Mouse (Mus musculus): ENCODE results near the gene Gucy2g. TPM values are rescaled to one million over a fixed set of nuclear protein-coding genes. Genes with fewer than 3 reads are reported as not detected.

Gucy2g gene
- total and polyA plus RNA-seq, 3 experiments, result not detected

- H3K4me1 ChIP-seq (ENCODE audit: control insufficient read depth in 1 of 2, insufficient read depth in 2 of 2), result peaks cover 1 to 62% of the 10 kb centered on the region in 2 experiments; a peak in 2 of 4 replicates
- H3K9ac ChIP-seq (ENCODE audit: insufficient read depth, low read depth), result no peak overlapping the region
These were observed 30.4 kb upstream of the Gucy2g start for GRCm38 (mm10) chr19:55271448-55271847.

DNA sequence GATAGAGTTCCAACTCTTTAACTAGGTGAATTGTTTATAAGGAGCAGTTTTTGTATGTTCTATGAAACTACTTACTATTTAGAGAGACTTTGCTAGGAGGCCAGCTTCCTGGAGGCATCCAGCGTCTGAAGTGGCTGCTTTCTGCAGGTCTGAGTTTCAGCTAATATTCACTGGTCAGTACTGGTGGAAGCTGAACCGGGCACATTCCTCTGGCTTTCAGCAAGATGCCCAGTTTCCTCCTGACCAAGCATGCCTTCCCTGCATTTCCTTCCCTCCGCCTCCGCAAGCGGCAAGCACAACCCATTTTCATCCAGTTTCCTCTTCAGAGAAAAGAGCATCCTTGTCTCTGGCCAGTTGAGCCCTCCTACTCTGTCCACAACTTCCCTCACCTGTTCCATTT, 28.0 kb upstream of the Gucy2g start:
- Histone ChIP-seq H3K36me3 (replicated peaks in 1 of 2; ENCODE audit: control insufficient read depth in 1 of 2, insufficient read depth in 1 of 2, low read length in 1 of 2) (peaks cover 53 to 88% of the 10 kb centered on the region in 2 experiments), H3K9ac (ENCODE audit: insufficient read depth, low read depth) (no peak overlapping the region), H3K79me2 (replicated peaks; ENCODE audit: control insufficient read depth, extremely low read depth, insufficient read depth, poor library complexity, severe bottlenecking) (peaks cover 36% of the 10 kb centered on the region), H3K4me1 (ENCODE audit: control insufficient read depth in 1 of 2, insufficient read depth in 2 of 2) (peaks cover 18 to 72% of the 10 kb centered on the region in 2 experiments), H3K9me3 (replicated peaks; ENCODE audit: low read length) (no peaks in the 10 kb centered on the region), H3K27ac (ENCODE audit: insufficient read depth, low read depth) (no peak overlapping the region), H3K4me2 (ENCODE audit: insufficient read depth, low read depth, poor library complexity, severe bottlenecking) (no peak overlapping the region), H3K4me3 (replicated peaks in 1 of 3; ENCODE audit: low read depth in 2 of 3, low read length in 2 of 3, poor library complexity in 1 of 3) (no peak overlapping the region), H3K27me3 (replicated peaks) (no peaks in the 10 kb centered on the region)
- no peak for TF ChIP-seq ZNF384 (IDR thresholded peaks at IDR 0.05; ENCODE audit: low read depth, low read length)
- DNase-seq (ENCODE audit: extremely low read depth), result no peak
- in situ Hi-C loops (cut with MboI; ENCODE audit: low pct_ligation_motif_present, low pct_unique_long_range_greater_than_20kb, low sequenced_read_pairs), result no loop called here
- dilution Hi-C loops (cut with MboI; ENCODE audit: extremely low pct_ligation_motif_present, extremely low pct_unique_long_range_greater_than_20kb, low sequenced_read_pairs), result no loop called here

More at GRCm38 (mm10) chr19:55271448-55271847, 30.4 kb upstream of the Gucy2g start:
- DNase-seq (ENCODE audit: extremely low read depth), result no peak
- no peak overlapping the region for H3K27ac ChIP-seq (ENCODE audit: insufficient read depth, low read depth)
- H3K79me2 ChIP-seq (replicated peaks; ENCODE audit: control insufficient read depth, extremely low read depth, insufficient read depth, poor library complexity, severe bottlenecking), result peaks cover 19% of the 10 kb centered on the region
- H3K4me3 ChIP-seq (replicated peaks in 1 of 3; ENCODE audit: low read depth in 2 of 3, low read length in 2 of 3, poor library complexity in 1 of 3), result no peak overlapping the region
- dilution Hi-C loops (cut with MboI; ENCODE audit: extremely low pct_ligation_motif_present, extremely low pct_unique_long_range_greater_than_20kb, low sequenced_read_pairs) (no loop called here), in situ Hi-C loops (cut with MboI; ENCODE audit: low pct_ligation_motif_present, low pct_unique_long_range_greater_than_20kb, low sequenced_read_pairs) (no loop called here)
- H3K27me3 ChIP-seq (replicated peaks), result no peaks in the 10 kb centered on the region
- H3K36me3 ChIP-seq (replicated peaks in 1 of 2; ENCODE audit: control insufficient read depth in 1 of 2, insufficient read depth in 1 of 2, low read length in 1 of 2), result peaks cover 57 to 92% of the 10 kb centered on the region in 2 experiments
- H3K4me2 ChIP-seq (ENCODE audit: insufficient read depth, low read depth, poor library complexity, severe bottlenecking), result no peak overlapping the region
- no peaks in the 10 kb centered on the region for H3K9me3 ChIP-seq (replicated peaks; ENCODE audit: low read length)
- no peak for TF ChIP-seq CTCF (conservative IDR thresholded peaks at IDR 0.05 in 1 of 2, IDR thresholded peaks at IDR 0.05 in 1 of 2; ENCODE audit: low read depth in 2 of 2, low read length in 2 of 2)
- no peak for TF ChIP-seq CHD1 (IDR thresholded peaks at IDR 0.05; ENCODE audit: low read depth, low read length)
- TF ChIP-seq JUND (conservative IDR thresholded peaks at IDR 0.05; ENCODE audit: low read depth, low read length), result no peak
- no peak for TF ChIP-seq USF2 (conservative IDR thresholded peaks at IDR 0.05; ENCODE audit: low read depth, low read length)
- TF ChIP-seq ZC3H11A (IDR thresholded peaks at IDR 0.05; ENCODE audit: low read depth, low read length), result no peak
- no peak for TF ChIP-seq JUN (IDR thresholded peaks at IDR 0.05; ENCODE audit: insufficient read depth, low read depth, low read length)
- no peak for TF ChIP-seq SIN3A (IDR thresholded peaks at IDR 0.05; ENCODE audit: low read length)
- no peak for TF ChIP-seq MYC (IDR thresholded peaks at IDR 0.05; ENCODE audit: low read depth, low read length)

DNA sequence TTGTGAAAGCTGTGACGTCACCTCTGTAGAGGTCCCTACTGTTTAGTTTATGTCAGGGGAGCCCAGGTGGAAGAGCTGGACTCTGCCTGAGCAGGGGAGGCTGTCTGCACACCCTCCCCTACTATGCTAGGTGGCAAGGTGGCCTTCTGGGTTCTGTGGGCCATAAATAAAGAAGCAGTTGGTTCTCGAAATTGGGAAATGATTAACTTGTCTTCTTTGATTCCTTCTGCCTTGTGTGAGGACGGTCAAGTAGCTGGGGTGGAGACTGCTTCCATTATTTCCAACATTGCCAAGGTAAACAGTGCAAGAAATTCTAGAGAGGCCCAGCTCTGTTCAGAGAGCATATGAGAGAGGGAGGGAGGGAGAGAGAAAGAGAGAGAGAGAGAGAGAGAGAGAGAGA, 27.1 kb upstream of the Gucy2g start:
- Histone ChIP-seq H3K27me3 (replicated peaks) (no peaks in the 10 kb centered on the region), H3K4me2 (ENCODE audit: insufficient read depth, low read depth, poor library complexity, severe bottlenecking) (no peak overlapping the region), H3K27ac (ENCODE audit: insufficient read depth, low read depth) (no peak overlapping the region), H3K9me3 (replicated peaks; ENCODE audit: low read length) (no peaks in the 10 kb centered on the region), H3K36me3 (replicated peaks in 1 of 2; ENCODE audit: control insufficient read depth in 1 of 2, insufficient read depth in 1 of 2, low read length in 1 of 2) (peaks cover 49 to 81% of the 10 kb centered on the region in 2 experiments), H3K4me3 (replicated peaks in 1 of 3; ENCODE audit: low read depth in 2 of 3, low read length in 2 of 3, poor library complexity in 1 of 3) (no peak overlapping the region), H3K4me1 (ENCODE audit: control insufficient read depth in 1 of 2, insufficient read depth in 2 of 2) (peaks cover 20 to 81% of the 10 kb centered on the region in 2 experiments), H3K79me2 (replicated peaks; ENCODE audit: control insufficient read depth, extremely low read depth, insufficient read depth, poor library complexity, severe bottlenecking) (peaks cover 45% of the 10 kb centered on the region), H3K9ac (ENCODE audit: insufficient read depth, low read depth) (no peak overlapping the region)
- TF ChIP-seq ZMIZ1 (IDR thresholded peaks at IDR 0.05; ENCODE audit: low read depth, low read length) (no peak), USF1 (IDR thresholded peaks at IDR 0.05; ENCODE audit: low read depth, low read length) (no peak), MXI1 (IDR thresholded peaks at IDR 0.05; ENCODE audit: low read depth, low read length) (no peak), CHD2 (IDR thresholded peaks at IDR 0.05; ENCODE audit: low read length) (no peak), PAX5 (IDR thresholded peaks at IDR 0.05; ENCODE audit: low read length) (no peak), MAZ (IDR thresholded peaks at IDR 0.05; ENCODE audit: low read depth, low read length) (no peak)
- in situ Hi-C loops (cut with MboI; ENCODE audit: low pct_ligation_motif_present, low pct_unique_long_range_greater_than_20kb, low sequenced_read_pairs) (no loop called here), dilution Hi-C loops (cut with MboI; ENCODE audit: extremely low pct_ligation_motif_present, extremely low pct_unique_long_range_greater_than_20kb, low sequenced_read_pairs) (no loop called here)
- DNase-seq (ENCODE audit: extremely low read depth), result no peak

Data from CH12.LX (cell line).